Mouse (Mus musculus): ENCODE data around the gene Slit1. TPM values are rescaled to one million over a fixed set of nuclear protein-coding genes. Genes with fewer than 3 reads are reported as not detected.

Gene Slit1
- polyA plus RNA-seq, 1 experiment from 2014 or later, result 0.32 TPM

GRCm38 (mm10) chr19:41616274-41616673 lies 127.2 kb downstream of the Slit1 start:
- Histone ChIP-seq H3K9me3 (no peaks in the 10 kb centered on the region), H3K36me3 (no peaks in the 10 kb centered on the region), H3K4me1 (peaks cover 34% of the 10 kb centered on the region), H3K4me2 (no peak overlapping the region), H3K27me3 (replicated peaks) (peaks cover 18% of the 10 kb centered on the region), H3K4me3 (no peak overlapping the region), H3K9ac (no peak overlapping the region), H3K27ac (replicated peaks) (no peak overlapping the region)
- 78% methylated on average over 6 of the region's 6 CpGs for WGBS
- ATAC-seq (ENCODE audit: extremely low read depth, insufficient number of reproducible peaks, low FRiP score, low TSS enrichment), result no peak

GRCm38 (mm10) chr19:41615606-41616224 lies 127.8 kb downstream of the Slit1 start:
- Histone ChIP-seq H3K36me3 (no peaks in the 10 kb centered on the region), H3K4me1 (peaks cover 32% of the 10 kb centered on the region), H3K27ac (replicated peaks) (no peak overlapping the region), H3K4me3 (no peak overlapping the region), H3K27me3 (replicated peaks) (peaks cover 18% of the 10 kb centered on the region), H3K9ac (no peak overlapping the region), H3K4me2 (no peak overlapping the region), H3K9me3 (no peaks in the 10 kb centered on the region)
- ATAC-seq (ENCODE audit: extremely low read depth, insufficient number of reproducible peaks, low FRiP score, low TSS enrichment), result no peak
- 63% methylated on average over 11 of the region's 11 CpGs for WGBS

GRCm38 (mm10) chr19:41613325-41614087 lies 130.0 kb downstream of the Slit1 start:
- Histone ChIP-seq H3K4me3 (no peak overlapping the region), H3K4me2 (no peak overlapping the region), H3K36me3 (no peaks in the 10 kb centered on the region), H3K27ac (replicated peaks) (no peak overlapping the region), H3K4me1 (peaks cover 14% of the 10 kb centered on the region), H3K9me3 (no peaks in the 10 kb centered on the region), H3K9ac (no peak overlapping the region), H3K27me3 (replicated peaks) (peaks cover 18% of the 10 kb centered on the region)
- 55% methylated on average over 15 of the region's 16 CpGs for WGBS
- ATAC-seq (ENCODE audit: extremely low read depth, insufficient number of reproducible peaks, low FRiP score, low TSS enrichment), result no peak

GRCm38 (mm10) chr19:41611683-41612082 lies 131.8 kb downstream of the Slit1 start:
- no peak overlapping the region for H3K9ac ChIP-seq
- peaks cover 5% of the 10 kb centered on the region; the same call in 1 of the 2 replicates for H3K4me1 ChIP-seq
- H3K4me2 ChIP-seq, result no peak overlapping the region
- H3K27me3 ChIP-seq (replicated peaks), result peaks cover 18% of the 10 kb centered on the region
- H3K27ac ChIP-seq (replicated peaks), result no peak overlapping the region
- no peak for ATAC-seq (ENCODE audit: extremely low read depth, insufficient number of reproducible peaks, low FRiP score, low TSS enrichment)
- 71% methylated on average over 6 of the region's 6 CpGs for WGBS
- no peaks in the 10 kb centered on the region for H3K36me3 ChIP-seq
- no peaks in the 10 kb centered on the region for H3K9me3 ChIP-seq
- H3K4me3 ChIP-seq, result no peak overlapping the region

GRCm38 (mm10) chr19:41606208-41606987 lies 137.1 kb downstream of the Slit1 start:
- no peaks in the 10 kb centered on the region for H3K4me1 ChIP-seq
- H3K4me2 ChIP-seq, result no peak overlapping the region
- no peaks in the 10 kb centered on the region for H3K36me3 ChIP-seq
- ATAC-seq (ENCODE audit: extremely low read depth, insufficient number of reproducible peaks, low FRiP score, low TSS enrichment), result no peak
- H3K27me3 ChIP-seq (replicated peaks), result no peaks in the 10 kb centered on the region
- no peak overlapping the region for H3K4me3 ChIP-seq
- no peak overlapping the region for H3K9ac ChIP-seq
- H3K27ac ChIP-seq (replicated peaks), result no peak overlapping the region
- H3K9me3 ChIP-seq, result no peaks in the 10 kb centered on the region
- WGBS, result 77% methylated on average over 10 of the region's 10 CpGs

GRCm38 (mm10) chr19:41600647-41601046 lies 142.8 kb downstream of the Slit1 start:
- H3K27ac ChIP-seq (replicated peaks), result no peak overlapping the region
- 62% methylated on average over 11 of the region's 11 CpGs for WGBS
- H3K4me2 ChIP-seq, result no peak overlapping the region
- H3K4me3 ChIP-seq, result no peak overlapping the region
- H3K27me3 ChIP-seq (replicated peaks), result no peaks in the 10 kb centered on the region
- no peak overlapping the region for H3K9ac ChIP-seq
- no peaks in the 10 kb centered on the region for H3K36me3 ChIP-seq
- peaks cover 19% of the 10 kb centered on the region for H3K4me1 ChIP-seq
- no peak for ATAC-seq (ENCODE audit: extremely low read depth, insufficient number of reproducible peaks, low FRiP score, low TSS enrichment)
- H3K9me3 ChIP-seq, result no peaks in the 10 kb centered on the region

- 77% methylated on average over 6 of the region's 6 CpGs for WGBS
- Histone ChIP-seq H3K9ac (no peak overlapping the region), H3K27me3 (replicated peaks) (no peaks in the 10 kb centered on the region), H3K4me3 (no peak overlapping the region), H3K27ac (replicated peaks) (peak overlapping the region; percentile 40; the same call in 1 of the 2 replicates), H3K36me3 (no peaks in the 10 kb centered on the region), H3K4me2 (no peak overlapping the region), H3K9me3 (no peaks in the 10 kb centered on the region), H3K4me1 (peaks cover 27% of the 10 kb centered on the region)
- ATAC-seq (ENCODE audit: extremely low read depth, insufficient number of reproducible peaks, low FRiP score, low TSS enrichment), result no peak
Observed at GRCm38 (mm10) chr19:41597170-41597894, 146.1 kb downstream of the Slit1 start.

GRCm38 (mm10) chr19:41591808-41592207 lies 151.7 kb downstream of the Slit1 start:
- ATAC-seq (ENCODE audit: extremely low read depth, insufficient number of reproducible peaks, low FRiP score, low TSS enrichment), result no peak
- Histone ChIP-seq H3K9ac (no peak overlapping the region; the same call in 1 of the 2 replicates), H3K27ac (replicated peaks) (no peak overlapping the region), H3K9me3 (no peaks in the 10 kb centered on the region), H3K36me3 (peaks cover 4% of the 10 kb centered on the region; the same call in 1 of the 2 replicates), H3K4me3 (no peak overlapping the region), H3K4me1 (peaks cover 30% of the 10 kb centered on the region), H3K27me3 (replicated peaks) (no peaks in the 10 kb centered on the region), H3K4me2 (no peak overlapping the region)
- 42% methylated on average over 12 of the region's 12 CpGs for WGBS

GRCm38 (mm10) chr19:41589681-41590080 lies 153.8 kb downstream of the Slit1 start:
- peaks cover 13% of the 10 kb centered on the region for H3K4me1 ChIP-seq
- ATAC-seq (ENCODE audit: extremely low read depth, insufficient number of reproducible peaks, low FRiP score, low TSS enrichment), result no peak
- H3K36me3 ChIP-seq, result peaks cover 26% of the 10 kb centered on the region
- H3K4me3 ChIP-seq, result no peak overlapping the region
- H3K27me3 ChIP-seq (replicated peaks), result no peaks in the 10 kb centered on the region
- H3K4me2 ChIP-seq, result no peak overlapping the region
- no peak overlapping the region for H3K9ac ChIP-seq
- no peaks in the 10 kb centered on the region for H3K9me3 ChIP-seq
- WGBS, result 84% methylated on average over 8 of the region's 8 CpGs
- no peak overlapping the region for H3K27ac ChIP-seq (replicated peaks)

- 80% methylated on average over 7 of the region's 7 CpGs for WGBS
- no peaks in the 10 kb centered on the region for H3K27me3 ChIP-seq (replicated peaks)
- H3K27ac ChIP-seq (replicated peaks), result no peak overlapping the region
- peaks cover 13% of the 10 kb centered on the region for H3K4me1 ChIP-seq
- no peak overlapping the region for H3K4me2 ChIP-seq
- peaks cover 32% of the 10 kb centered on the region for H3K36me3 ChIP-seq
- H3K9me3 ChIP-seq, result no peaks in the 10 kb centered on the region
- H3K9ac ChIP-seq, result no peak overlapping the region
- no peak overlapping the region for H3K4me3 ChIP-seq
- no peak for ATAC-seq (ENCODE audit: extremely low read depth, insufficient number of reproducible peaks, low FRiP score, low TSS enrichment)
Observed at GRCm38 (mm10) chr19:41589026-41589425, 154.4 kb downstream of the Slit1 start.
